Mouse (Mus musculus) CH12F3 (cell line): ENCODE results near the gene Pth2.
"Not testable (repeated sequence)": the region's sequence is repeated elsewhere in the genome, so short reads cannot be mapped to it uniquely, and the experiment has no call there.

Experiments
- in situ Hi-C: fragments of 300-500 bp; cut with MboI; formaldehyde crosslinking; loops from 2 replicates; pipeline ENCODE4 v1.14.3; 2020; ENCODE audit warnings: low sequenced_read_pairs

Gene Pth2

GRCm38 (mm10) chr7:45153052-45153451 lies 27.7 kb upstream of the Pth2 start:
- in situ Hi-C loops: not testable (repeated sequence)

- in situ Hi-C loops: no loop called here
Observed at GRCm38 (mm10) chr7:45153586-45153985, 27.2 kb upstream of the Pth2 start.

GRCm38 (mm10) chr7:45154096-45154992 lies 26.5 kb upstream of the Pth2 start, which contains the start of the genes Pih1d1 and Aldh16a1:
Pih1d1 (plus strand) TSS chr7:45154303.
Aldh16a1 (minus strand) TSS chr7:45154584.
- in situ Hi-C loops: no loop called here

- in situ Hi-C loops: loop anchor here (5.0 kb wide), 1 partner anchor 37 kb away; no protein-coding TSS in a partner anchor
Observed at GRCm38 (mm10) chr7:45154993-45155514, 25.7 kb upstream of the Pth2 start.

- in situ Hi-C loops: loop anchor here (5.0 kb wide), 1 partner anchor 37 kb away; no protein-coding TSS in a partner anchor
Observed at GRCm38 (mm10) chr7:45155590-45155989, 25.2 kb upstream of the Pth2 start.

GRCm38 (mm10) chr7:45156206-45156605 lies 24.6 kb upstream of the Pth2 start:
- in situ Hi-C loops: loop anchor here (5.0 kb wide), 1 partner anchor 36 kb away; no protein-coding TSS in a partner anchor

- in situ Hi-C loops: loop anchor here (5.0 kb wide), 1 partner anchor 35 kb away; no protein-coding TSS in a partner anchor
Observed at GRCm38 (mm10) chr7:45157459-45157858, 23.3 kb upstream of the Pth2 start.

- in situ Hi-C loops: loop anchor here (5.0 kb wide), 1 partner anchor 33 kb away; no protein-coding TSS in a partner anchor
Observed at GRCm38 (mm10) chr7:45158991-45159390, 21.8 kb upstream of the Pth2 start.

- in situ Hi-C loops: no loop called here
Observed at GRCm38 (mm10) chr7:45160316-45160800, 20.4 kb upstream of the Pth2 start.

GRCm38 (mm10) chr7:45160866-45161265 lies 19.9 kb upstream of the Pth2 start:
- in situ Hi-C loops: no loop called here

- in situ Hi-C loops: no loop called here
Observed at GRCm38 (mm10) chr7:45161612-45162473, 19.0 kb upstream of the Pth2 start.

GRCm38 (mm10) chr7:45162551-45162950 lies 18.2 kb upstream of the Pth2 start:
- in situ Hi-C loops: no loop called here

- in situ Hi-C loops: no loop called here
Observed at GRCm38 (mm10) chr7:45162996-45163615, 17.7 kb upstream of the Pth2 start.

GRCm38 (mm10) chr7:45163735-45164490 lies 16.9 kb upstream of the Pth2 start, which contains the start of gene Slc17a7:
Slc17a7 (plus strand) TSS chr7:45163949.
- in situ Hi-C loops: no loop called here

- in situ Hi-C loops: no loop called here
Observed at GRCm38 (mm10) chr7:45164833-45165232, 16.0 kb upstream of the Pth2 start.

GRCm38 (mm10) chr7:45165701-45166100 lies 15.1 kb upstream of the Pth2 start:
- in situ Hi-C loops: no loop called here

GRCm38 (mm10) chr7:45166950-45167401 lies 13.8 kb upstream of the Pth2 start:
- in situ Hi-C loops: no loop called here

- in situ Hi-C loops: no loop called here
Observed at GRCm38 (mm10) chr7:45167761-45168445, 12.9 kb upstream of the Pth2 start.

GRCm38 (mm10) chr7:45168656-45169055 lies 12.1 kb upstream of the Pth2 start:
- in situ Hi-C loops: no loop called here
